19 mouse cellular contexts compared by ENCODE assay signal in genomic region chr2:51970897-51971296, GRCm38 (mm10).
"Had no signal": no experiment of that assay in that cellular context is flagged by ENCODE, and none has a peak within 500 bp of the region (broad histone marks: within the 10 kb centered on the region; RNA-seq: fewer than 3 reads in every experiment).

No protein-coding gene starts in this region.

- ATAC-seq: hindbrain, embryonic 16.5 days; intestine, embryonic 16.5 days; liver, postnatal 0 days; lung, postnatal 0 days; midbrain, embryonic 15.5 days had no signal

- H3K4me3 ChIP-seq: left cerebral cortex, adult 2 months; liver, embryonic 13.5 days; midbrain, embryonic 12.5 days; midbrain, embryonic 15.5 days; neural tube, embryonic 12.5 days; neural tube, embryonic 15.5 days had no signal

- H3K36me3 ChIP-seq: liver, embryonic 13.5 days; midbrain, embryonic 12.5 days; midbrain, embryonic 15.5 days; neural tube, embryonic 12.5 days; neural tube, embryonic 15.5 days had no signal

- H3K9me3 ChIP-seq: liver, embryonic 13.5 days; midbrain, embryonic 12.5 days; midbrain, embryonic 15.5 days; neural tube, embryonic 12.5 days; neural tube, embryonic 15.5 days had no signal

- H3K4me1 ChIP-seq: midbrain, embryonic 12.5 days; midbrain, embryonic 15.5 days had no signal

- H3K27me3 ChIP-seq: liver, embryonic 13.5 days; midbrain, embryonic 15.5 days; neural tube, embryonic 12.5 days; neural tube, embryonic 15.5 days had no signal

- DNase-seq: kidney, postnatal 14 days; layer of hippocampus, postnatal 36 days; liver, embryonic 13.5 days; liver, postnatal 0 days; lung, embryonic 14.5 days; right cerebral cortex, adult 18-20 months; right cerebral cortex, postnatal 14 days; right cerebral cortex, postnatal 4 days; spleen, adult 18-20 months; thymus, postnatal 25 days had no signal

- H3K4me2 ChIP-seq: liver, embryonic 13.5 days; lung, embryonic 14.5 days; midbrain, embryonic 12.5 days; midbrain, embryonic 15.5 days; neural tube, embryonic 12.5 days; neural tube, embryonic 15.5 days had no signal

- H3K27ac ChIP-seq: left cerebral cortex, adult 2 months; liver, embryonic 13.5 days; macrophage; midbrain, embryonic 12.5 days; midbrain, embryonic 15.5 days; neural tube, embryonic 12.5 days; neural tube, embryonic 15.5 days had no signal

- H3K9ac ChIP-seq: liver, embryonic 13.5 days; liver, postnatal 0 days; lung, embryonic 14.5 days; midbrain, embryonic 12.5 days; midbrain, embryonic 15.5 days; neural tube, embryonic 12.5 days; neural tube, embryonic 15.5 days had no signal
